Mouse (Mus musculus): ENCODE measurements around the gene Tcfl5.

- TF ChIP-seq ZNF384 (IDR thresholded peaks at IDR 0.05; ENCODE audit: low read depth, low read length) = no peak
- TF ChIP-seq HCFC1 (IDR thresholded peaks at IDR 0.05; ENCODE audit: borderline replicate concordance, insufficient read depth, low read length) = no peak
- no peak for TF ChIP-seq ZC3H11A (IDR thresholded peaks at IDR 0.05; ENCODE audit: borderline replicate concordance, low read depth, low read length)
These were observed 66.0 kb downstream of the Tcfl5 start for GRCm38 (mm10) chr2:180576482-180576881.
